Mouse (Mus musculus) liver, postnatal 0 days (tissue): ENCODE results near the gene Hoxb8.

Experiments used
- CTCF ChIP-seq: sonication (generic); IDR thresholded peaks from 2 replicates; pipeline ENCODE4 v1.5.1; 2016; ENCODE audit warnings: antibody characterized with exemption, low read depth
- EP300 ChIP-seq: IDR thresholded peaks from 2 replicates; pipeline ENCODE4 v1.6.1; 2016; ENCODE audit warnings: antibody characterized with exemption, low read depth, mild to moderate bottlenecking

- TF ChIP-seq CTCF (no peak), EP300 (no peak)
These were observed 39.0 kb downstream of the Hoxb8 start for GRCm38 (mm10) chr11:96320688-96321087.
